Mouse (Mus musculus) kidney, postnatal 36 days (tissue): ENCODE measurements around the gene Pam.

ENCODE experiments used
- DNase-seq, 2 experiments: peaks; one replicate each; pipeline ENCODE4 v3.0.0; 2021 to 2022; ENCODE audit warnings: mixed read lengths in 2 of 2

Pam gene

DNA sequence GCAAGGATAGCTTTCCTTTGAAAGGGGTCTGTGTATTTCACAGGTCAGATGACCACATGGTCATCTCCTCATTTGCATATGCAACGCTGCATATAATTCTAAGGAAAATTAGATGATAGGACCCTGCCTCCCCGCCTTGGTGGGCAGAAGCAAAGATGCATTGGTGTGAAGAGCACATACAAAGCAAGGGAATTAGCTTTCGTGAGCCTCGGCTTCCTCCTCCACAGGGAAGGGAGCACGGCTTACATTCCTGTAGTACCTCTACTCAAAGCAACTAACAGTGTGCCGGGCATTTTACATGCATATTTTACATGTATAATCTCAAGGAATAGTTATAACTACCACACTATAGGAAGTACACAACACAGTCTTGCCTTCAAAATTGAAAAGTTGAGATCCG, 16.7 kb downstream of the Pam start:
- DNase-seq: no peak

DNA sequence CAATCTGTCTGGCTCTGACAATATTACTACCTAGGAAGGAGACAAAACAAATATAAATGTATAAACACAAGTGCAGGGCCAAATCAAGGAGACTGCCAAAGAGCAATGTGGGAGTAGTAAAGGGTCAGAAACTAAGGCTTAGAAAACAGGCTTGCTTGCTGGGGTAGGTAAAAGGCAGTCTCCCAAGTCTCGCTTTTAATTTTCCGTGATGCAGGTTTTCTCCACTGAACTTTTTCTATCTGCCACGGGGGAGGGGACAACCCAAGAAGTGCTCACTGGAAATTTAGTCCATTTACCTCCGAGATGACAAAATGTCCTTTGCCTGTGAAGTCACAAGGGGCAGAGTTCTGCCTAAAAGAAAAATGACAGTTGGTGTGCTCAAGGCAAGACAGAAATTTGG, 21.6 kb downstream of the Pam start:
- no peak for DNase-seq

DNA sequence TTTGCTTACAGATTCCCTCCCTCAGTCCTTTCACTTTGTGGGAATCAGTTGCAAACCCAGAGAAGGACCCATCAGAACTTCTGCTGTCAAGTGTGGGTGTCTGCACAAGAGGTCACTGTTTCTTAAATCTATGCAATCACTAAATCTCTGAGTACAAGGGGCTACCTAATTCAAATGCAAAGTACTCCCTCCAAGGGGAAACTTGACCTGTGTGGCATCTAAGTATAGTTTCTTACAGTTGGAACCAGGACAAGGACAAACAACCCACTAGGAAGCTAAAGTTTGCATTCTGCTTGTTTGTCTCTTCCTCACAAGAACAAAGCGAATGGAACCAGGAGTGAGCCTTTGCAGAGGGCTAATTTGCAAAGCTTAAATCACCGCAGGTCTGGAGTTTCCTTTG, 22.3 kb downstream of the Pam start:
- DNase-seq: no peak

DNA sequence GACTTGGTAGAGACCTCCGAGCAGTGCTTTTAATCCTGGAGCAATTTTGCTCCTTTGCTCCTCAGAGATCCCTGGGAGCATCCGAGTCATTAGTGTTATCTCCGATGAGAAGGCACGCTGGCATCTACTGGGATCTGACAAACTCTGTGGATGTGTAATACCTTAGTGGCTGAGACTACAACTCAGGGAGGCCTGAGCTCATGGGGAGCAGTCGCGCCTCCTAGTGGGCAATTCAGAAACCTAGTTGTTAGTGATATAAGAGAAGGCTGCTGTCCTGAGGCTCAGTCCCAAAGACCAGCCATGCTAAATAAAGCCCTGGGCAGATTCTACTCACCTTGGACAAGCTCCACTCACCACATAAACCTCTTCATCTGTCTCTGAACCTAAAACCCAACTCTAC, 23.4 kb downstream of the Pam start:
- DNase-seq: peak; percentile 36 to 63

DNA sequence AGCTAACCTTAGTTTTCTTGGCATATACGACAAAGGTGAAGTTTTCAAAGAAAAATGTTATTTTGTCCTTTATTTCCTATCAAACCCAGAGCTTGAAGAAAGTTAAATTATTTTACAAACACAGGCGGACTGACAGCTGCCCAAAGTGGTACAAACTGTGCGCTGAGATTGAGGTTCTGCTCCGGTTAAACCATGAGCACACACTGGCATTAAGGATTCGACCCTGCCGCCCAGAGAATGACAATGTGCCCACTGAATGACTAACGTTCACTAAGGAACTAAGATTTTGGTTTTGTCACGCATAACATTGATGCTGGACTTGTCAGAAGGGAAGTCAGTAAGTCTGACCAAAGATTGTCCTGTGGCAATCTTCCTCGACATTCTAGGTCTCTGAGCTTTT, 24.0 kb downstream of the Pam start:
- no peak for DNase-seq

DNA sequence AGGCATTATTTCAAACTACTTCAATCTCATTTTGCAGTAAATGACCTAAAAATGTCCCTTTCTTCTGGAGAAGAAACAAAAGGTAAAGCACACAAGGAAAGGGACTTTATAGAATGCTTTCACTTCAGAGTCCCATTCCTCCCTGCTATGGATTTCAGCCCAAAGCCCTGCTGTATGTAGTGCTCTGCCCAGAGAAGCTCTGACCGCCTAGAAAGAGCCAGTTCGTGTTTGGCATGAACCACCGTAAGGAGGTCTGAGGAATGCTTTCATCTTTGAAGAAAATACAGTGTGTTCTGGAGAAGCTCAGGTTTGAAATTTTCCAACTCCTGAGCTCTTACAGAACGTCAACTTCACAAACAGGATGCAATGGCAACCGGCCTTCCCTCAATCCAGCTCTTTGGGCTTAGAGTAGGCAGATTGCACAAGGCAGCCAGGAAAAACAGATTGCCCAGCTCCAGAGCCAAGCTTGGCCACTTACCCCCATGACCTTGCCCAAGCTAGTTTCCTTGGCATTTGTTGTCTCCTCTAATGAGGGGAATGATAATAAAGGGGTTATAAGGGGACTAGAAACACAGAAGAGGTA, 24.6 kb downstream of the Pam start:
- DNase-seq: no peak

DNA sequence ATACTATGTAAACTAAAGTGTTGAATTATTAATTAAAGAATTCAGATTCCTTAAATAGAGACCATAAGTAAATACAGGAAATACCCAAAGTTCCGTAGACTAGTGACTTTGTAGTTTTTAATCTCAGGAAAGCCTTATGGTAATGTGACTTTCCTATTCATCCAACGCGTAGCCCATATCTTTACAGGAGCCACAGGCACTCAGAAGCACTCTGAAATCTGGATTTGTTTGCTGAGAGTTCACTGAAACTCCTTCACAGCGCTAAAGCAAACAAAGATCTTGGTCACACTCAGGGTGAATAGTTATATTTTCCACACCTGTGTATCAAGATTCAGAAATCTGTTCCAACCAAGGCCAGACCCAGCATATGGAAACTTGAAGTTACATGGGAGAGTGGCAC, 27.3 kb downstream of the Pam start:
- no peak for DNase-seq

DNA sequence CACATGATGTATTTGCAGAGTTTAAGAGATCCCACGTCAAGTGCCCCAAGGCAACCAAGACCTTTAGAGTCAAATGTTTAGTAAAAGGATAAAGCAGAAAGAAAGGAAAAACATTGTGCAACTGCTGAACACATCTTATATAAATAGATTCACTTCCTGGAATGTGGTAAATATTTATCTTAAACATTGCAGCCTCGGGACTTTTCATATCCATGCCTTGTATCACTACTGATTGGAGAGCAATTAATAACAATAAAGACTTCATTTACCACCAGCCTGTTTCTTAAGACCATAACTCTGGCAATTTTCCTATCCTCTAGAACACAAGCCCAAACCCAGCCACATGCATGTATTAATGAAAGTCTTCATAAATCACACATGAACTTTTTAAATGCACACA, 33.4 kb downstream of the Pam start:
- no peak for DNase-seq

DNA sequence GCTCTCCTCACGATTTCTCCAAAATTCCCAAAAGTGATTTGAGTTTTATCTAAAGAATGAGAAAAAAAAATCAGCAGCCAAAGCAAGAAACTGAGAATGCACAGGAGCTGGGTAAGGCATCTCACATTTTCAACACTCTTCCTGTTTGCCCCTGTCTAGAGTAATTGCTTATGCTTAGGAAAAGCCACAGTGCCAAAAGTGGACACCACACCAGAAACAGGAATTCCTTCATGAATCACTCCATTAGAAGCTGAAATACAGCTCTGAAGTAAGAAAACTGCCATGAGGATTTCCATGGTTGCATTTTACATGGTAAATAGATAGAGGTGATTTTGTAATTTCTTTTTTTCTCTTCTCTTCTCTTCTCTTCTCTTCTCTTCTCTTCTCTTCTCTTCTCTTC, 36.0 kb downstream of the Pam start:
- no peak for DNase-seq

DNA sequence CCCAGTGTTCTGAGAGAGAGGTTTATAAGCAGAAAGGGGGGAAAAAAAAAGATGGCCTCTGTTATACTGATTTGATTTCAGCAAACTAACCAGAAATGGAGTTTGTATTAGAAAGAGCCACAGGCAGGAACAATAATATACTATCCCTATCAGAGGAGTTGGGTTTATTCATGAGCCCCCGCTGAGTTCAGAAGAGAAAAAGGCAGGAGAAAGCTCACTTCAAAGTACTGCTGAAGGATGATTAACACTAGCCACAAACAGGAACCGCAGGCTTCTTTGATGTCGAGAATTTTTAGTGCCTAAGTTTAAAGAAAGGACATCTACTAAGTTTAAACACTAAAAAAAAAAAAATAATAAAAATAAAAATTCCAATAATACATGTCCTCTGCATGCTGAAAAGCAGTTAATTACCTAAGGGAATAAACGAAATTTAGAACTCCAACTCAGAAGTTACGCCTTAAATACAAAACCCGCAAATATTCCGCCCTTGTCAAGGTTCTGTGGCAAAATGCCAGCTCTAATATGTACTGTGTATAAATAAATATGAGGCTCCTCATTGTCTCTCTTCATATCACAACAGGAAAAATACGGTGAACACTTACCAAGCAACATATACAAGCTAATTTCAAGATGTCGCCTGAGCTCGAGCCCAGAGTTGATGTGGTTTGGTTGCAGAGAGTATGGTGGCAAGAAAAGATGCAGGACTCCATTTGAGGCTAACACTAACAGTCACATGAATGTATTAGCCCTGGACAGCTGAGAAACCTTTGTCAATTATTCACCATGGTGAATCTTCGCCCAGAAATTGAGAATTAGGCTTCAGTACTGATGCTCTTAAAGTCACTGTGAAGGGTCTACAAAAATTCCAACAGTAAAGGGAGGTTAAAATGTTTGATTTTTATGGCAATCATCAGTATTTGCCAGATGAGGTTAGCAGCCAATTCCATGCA, 38.2 kb downstream of the Pam start:
- peak; percentile 39 to 55 for DNase-seq

DNA sequence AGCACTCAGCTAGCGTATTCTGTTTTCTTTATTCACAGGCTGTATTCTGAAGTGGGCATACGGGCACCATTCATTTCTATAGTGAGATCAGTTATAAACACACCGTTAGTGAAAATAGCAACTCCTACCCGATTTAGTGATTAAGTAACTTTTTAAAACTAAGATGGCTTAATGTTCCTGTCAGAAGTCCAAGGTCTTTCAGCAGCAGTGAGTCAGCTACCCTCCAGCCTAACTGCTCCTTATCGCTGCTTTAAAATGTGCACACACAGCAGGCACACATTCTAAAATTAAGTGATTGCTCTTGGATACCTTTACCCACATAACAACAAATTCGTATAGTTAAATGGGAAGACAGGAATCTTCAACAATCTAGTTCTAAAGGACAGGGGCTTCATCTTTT, 39.2 kb downstream of the Pam start:
- DNase-seq: peak; percentile 25 to 57

DNA sequence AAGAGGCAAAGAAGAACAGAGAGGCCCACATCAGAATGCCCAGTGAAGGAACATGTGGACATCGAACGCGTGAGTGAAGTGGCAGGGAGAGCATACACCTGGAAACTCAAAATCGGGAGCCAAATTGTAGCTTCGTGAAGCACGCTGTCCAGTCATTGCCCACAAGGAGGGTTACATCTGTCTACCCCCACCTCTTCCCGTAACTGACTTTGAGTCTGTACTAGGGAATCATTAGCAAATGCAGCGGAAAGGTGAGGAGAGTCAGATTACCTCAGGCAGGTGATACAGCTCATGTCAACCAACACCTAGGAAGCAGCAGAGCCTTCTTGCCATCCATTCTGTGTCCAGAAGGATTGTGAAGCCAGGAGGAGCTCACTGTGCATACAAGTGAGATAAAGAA, 39.9 kb downstream of the Pam start:
- DNase-seq: no peak

DNA sequence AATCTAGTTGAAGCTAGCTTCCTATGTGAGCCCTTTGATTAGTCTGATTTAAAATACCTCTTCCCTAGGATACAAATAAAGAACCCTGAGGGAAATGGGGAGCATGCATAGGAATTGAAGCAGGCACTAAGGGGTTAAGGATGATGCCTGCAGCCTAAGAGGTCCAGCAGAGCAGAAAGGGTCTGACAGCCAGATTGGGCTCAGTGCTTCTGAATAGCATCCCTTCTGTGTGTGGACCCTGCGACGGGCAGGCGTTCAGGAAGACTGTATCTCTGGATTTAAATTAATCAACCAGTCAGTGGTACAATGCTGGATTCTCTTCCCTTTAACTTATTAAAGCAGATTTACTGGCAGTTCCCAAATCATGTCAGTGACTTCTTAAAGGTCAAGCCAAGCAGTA, 41.5 kb downstream of the Pam start:
- no peak for DNase-seq

DNA sequence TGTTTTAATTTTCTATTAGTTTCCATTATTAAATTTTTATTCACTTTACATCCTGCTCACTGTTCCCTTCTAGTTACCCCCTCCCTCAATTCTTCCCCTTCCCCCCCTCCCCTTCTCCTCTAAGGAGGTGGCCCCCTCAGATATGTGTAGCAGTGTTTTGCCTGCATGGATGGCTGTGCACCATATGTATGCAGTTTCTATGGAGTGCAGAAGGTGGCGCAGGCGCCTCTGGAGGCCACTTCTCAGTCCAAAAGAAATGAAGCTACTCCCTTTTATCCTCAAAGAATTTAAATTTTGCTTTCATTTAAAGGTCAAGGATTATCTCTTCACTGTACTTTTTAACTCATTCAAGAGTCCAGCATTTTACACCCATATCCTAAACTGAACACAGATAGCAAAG, 42.0 kb downstream of the Pam start:
- DNase-seq: no peak

DNA sequence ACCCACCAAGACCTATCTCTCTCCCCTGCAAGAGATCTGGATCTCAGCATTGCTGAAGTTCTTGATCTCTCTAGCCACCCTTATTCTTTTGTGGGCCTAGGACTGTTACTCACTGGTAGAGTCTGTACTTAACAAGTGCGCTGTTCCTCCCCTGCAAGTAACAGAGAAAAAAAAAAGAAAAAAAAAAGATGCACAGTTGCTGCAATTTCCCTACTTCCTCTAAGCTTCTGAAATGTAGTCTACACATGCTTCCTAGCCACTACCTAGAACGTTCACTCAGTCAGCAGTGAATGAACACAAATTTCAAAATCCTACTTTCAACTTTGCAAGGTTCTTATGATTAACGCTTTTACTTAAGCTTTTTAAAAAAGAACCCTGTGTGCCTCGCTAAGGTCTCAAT, 42.7 kb downstream of the Pam start:
- DNase-seq: no peak

DNA sequence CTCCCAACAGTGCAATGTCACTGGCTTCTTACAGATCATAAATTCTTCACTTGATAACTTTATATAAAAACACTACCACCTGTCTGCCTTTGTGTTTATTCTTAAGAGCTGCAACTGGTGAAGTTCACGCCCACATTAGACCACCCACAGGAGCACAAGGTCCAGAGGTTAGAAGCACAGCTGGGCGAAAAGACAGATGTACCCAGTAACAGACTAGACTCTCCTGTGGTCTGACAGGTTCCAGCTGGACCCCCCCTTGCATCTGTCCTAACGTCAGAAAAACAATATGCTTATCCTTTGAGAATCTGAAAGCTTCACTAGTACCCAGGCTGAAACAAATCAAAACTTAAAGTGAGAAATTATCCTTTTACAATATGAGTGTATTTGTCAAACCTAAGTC, 44.4 kb downstream of the Pam start:
- peak; percentile 29 to 34 for DNase-seq

DNA sequence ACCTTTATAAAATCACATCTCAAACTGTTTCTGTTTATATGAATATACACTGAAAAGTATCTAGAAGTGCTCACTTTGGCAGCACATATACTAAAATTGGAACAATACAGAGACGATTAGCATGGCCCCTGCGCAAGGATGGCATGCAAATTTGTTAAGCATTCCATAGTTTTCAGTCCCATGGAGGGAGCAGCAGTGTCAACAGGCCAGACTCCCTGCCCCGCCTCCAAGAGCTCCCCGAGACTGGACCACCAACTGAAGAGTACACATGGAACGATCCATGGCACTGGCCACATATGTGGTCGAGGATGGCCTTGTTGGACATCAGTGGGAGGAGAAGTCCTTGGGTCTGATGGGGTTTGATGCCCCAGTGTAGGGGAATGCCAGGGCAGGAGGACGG, 45.7 kb downstream of the Pam start:
- no peak for DNase-seq

DNA sequence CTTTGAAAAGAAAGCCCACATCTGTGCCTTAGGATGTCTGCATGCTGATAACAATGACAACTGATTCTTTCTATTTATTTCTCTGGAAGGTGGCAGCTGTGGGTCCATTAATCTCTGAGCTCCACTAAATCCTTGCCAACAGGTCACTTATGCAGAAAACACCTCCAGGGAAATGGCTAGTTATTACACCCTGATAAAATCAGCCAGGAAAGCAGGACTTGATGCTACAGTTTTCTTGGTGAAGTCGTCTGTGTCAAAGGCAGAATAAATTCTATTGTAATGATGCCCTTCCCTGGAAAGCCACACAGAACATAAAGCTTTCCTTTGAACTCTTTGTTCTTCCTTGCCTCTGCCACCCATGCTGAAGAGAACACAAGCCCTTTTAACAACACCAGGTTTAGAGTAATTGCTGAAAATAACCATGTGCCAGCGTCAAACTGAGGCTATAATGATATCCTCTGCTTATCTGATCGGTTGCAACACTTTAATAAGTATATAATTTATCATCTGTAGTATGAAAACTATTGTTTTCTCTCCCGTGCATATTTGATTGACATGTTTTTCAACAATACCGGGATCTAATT, 47.1 kb downstream of the Pam start:
- no peak for DNase-seq

DNA sequence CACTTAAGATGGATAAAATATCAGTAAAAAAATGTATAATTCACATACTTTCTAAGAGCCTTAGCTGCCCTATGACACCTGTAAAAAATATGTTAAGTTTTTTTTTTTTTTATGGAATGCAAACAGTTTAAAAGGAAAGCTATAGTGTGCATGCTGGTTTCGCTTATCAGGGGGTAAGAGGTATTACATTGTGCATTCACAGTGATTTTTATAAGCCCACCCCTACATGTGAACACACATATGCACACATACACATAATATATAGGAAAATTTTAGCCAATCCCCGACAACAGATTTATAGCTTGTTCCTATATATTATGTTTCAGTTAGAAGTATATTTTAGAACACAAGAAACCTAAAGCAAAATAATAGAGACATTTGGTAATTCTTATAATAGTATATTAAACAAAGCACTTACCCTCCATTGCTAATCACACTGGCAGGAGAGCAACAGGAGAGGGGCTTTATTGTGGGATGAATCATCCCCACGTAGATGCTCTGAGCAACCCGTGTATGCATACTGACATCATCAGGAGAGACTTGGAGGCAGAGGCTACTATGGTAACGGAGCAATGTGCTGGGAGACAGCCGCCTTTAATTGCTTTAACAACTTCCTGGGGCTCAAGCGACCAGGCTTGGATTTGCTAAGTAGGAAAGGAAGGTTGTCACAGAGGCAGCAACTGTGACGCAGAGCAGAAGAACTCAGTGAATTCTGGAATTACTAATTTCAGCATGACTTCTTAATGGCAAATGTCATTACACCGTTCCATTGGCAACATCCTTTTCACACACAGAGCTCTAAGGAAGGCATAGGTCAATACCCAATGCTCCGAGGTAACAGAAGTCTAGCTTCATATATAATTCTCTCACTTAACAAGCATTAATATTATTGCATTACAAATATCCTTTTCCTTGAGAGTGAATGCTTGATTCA, 47.9 kb downstream of the Pam start:
- DNase-seq: no peak

DNA sequence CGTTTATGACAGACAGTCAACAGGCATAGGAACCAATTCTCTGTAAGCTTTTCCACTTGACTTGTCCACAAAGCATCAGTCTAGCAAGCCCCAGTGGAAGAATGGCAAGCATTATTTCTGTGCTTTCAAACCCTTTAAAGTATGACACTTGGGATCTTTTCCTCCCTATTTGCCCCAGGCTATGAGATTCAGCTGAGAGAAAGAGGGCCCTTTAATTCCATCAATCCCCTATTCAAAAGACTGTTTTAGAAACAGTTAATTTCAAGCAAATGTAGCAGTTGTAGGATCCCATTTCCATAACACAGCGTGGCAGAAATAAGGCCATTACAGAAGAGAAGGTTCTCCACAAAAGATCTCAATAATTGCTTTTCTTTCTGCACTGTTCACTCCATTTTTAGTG, 53.0 kb downstream of the Pam start:
- no peak for DNase-seq

DNA sequence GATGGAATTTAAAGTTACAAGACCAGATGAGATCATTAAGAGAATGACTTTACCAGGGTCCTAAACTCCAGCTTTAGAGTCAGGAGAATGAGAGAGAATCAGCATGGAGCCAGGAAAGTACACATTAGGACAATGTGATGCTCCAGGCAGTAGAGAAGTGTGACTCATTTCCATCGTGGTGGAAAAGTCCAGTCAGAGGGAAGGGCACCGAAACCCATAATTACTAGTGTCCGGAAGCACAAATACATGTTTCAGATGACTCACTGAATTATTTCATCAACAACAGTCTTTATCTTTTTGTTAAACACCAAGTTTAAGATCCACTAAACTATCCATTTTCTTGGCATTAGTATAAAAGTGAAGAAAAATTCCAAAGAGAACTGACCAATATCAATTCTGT, 57.2 kb downstream of the Pam start:
- DNase-seq: no peak

DNA sequence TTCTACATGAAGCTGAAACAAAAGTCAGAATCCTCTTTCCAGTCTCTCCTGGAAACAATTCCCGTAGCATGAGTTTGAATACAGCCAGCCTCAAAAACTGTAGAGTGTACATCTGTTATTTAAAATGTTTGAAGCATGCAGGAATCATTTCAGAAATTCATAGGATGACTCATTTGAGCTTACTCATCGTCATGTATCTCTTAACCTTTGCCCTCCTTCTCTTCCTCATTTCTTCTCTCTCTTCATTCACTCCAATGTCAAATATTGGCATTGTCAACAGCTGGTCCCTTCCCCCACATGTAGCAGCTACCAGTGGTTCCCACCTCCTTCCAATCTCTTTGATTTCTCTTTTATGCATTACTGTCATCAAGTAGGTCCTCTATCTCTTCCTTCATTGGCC, 59.7 kb downstream of the Pam start:
- DNase-seq: no peak

DNA sequence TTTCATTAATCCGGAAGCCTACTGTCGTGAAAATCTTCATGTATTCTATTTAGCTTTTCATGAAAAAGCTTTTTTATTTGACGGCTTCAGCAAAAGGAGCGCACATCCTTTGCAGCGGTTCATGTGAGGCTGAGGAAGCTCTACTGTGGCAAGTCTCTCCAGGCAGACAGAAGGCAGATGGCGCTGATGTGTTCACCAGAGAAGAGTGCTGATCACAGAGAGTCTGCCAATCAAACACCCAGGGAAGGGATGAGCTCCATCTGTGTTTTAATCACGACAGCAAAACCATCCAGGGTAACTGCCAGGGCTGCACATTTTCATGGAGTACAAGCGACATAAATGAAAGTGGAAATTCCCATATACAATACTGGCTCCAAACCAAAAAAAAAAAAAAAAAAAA, 63.6 kb downstream of the Pam start:
- DNase-seq: peak in 1 of 2 experiments; percentile 25
